Mouse (Mus musculus) thymus, postnatal 4 days (tissue): ENCODE measurements at regions not wholly inside any gene's neighbourhood (a gene's known extent, or its start where the extent isn't known, plus 50 kb on each side); places are given as distances from the start of the nearest gene placed in this dataset.

Source experiments
- DNase-seq: peaks from one replicate; pipeline ENCODE4 v3.0.0; 2021

DNA sequence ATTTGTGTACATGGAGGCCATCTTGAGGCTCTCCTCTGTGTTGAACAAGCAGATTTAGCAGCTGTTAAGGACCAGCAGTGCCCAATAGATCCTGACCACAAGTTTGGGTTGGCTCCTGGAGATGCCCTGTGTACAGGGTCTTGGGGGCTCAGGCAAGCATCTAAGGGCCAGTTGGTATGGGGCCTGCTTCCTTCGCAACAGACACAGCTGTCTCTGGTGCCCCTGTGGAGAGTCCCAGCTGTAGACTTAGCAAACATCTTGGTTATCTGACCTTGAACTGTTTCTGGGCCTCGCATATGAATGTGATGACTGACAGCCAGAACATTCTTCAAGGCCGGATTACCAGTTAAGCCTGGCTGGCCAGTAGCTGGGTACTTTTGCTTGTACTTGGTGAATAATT lies 135.4 kb upstream of the Runx1 start:
- no peak for DNase-seq

DNA sequence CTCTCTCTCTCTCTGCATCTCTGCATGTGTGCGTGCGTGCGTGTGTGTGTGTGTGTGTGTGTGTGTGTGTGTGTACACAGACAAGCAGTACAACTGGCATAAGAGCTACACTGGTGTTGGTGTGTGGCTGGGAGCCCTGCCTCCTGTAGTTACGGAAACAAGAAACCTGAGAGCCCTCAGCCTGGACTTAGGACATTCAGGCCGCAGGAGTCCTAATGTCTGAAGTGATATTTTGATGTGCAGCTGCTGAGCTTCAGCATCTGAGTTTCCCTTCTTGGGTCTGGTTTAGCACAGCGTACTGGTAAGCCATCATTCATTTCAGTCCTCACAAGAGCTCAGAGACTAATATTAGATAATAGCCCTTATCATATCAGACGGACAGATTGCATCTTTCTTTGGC lies 134.8 kb upstream of the Runx1 start:
- DNase-seq, result no peak

- no peak for DNase-seq
Measured at GRCm38 (mm10) chr16:92958967-92959366, 133.0 kb upstream of the Runx1 start.

GRCm38 (mm10) chr16:92958146-92958545 lies 132.2 kb upstream of the Runx1 start:
- no peak for DNase-seq

- no peak for DNase-seq
Measured at GRCm38 (mm10) chr16:92955508-92955907, 129.6 kb upstream of the Runx1 start.

GRCm38 (mm10) chr16:92955087-92955486 lies 129.1 kb upstream of the Runx1 start:
- DNase-seq, result no peak

GRCm38 (mm10) chr16:92953936-92954654 lies 128.1 kb upstream of the Runx1 start:
- DNase-seq, result no peak

DNA sequence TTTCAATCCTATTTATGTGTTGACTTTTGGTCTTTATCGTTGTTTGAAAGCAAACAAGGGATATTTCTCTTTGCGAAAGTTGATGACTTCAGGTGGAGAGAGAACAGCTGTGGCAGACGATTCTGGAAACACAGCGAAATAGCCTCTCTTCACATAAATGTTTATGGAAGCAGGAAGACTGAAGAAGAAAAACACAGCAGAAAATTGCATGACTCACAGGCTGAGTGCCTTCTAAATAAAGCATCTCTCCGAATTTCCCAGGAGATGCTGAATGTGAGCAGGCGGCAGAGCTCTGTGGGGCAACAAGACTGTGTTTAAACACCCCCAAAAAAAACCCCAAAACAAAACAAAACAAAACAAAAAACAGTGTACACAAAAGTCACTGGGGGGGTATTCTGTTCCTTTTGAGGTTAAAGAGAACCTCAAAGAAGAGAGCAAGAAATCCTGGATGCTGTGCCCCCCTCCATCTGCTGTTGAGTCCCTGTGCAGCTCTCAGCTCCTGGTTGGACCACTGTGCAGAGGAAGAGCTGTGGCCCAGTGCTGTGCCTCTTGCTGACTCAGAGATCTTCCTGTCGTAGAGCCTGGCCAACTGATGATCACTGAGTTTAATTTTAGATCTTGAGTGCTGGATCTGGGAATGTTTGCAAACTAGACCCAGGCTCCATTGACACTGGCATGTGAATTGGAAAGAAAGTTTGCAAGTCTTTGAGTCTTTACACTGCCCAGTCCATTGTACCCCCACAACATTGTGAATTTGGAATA lies 126.6 kb upstream of the Runx1 start:
- DNase-seq, result no peak

DNA sequence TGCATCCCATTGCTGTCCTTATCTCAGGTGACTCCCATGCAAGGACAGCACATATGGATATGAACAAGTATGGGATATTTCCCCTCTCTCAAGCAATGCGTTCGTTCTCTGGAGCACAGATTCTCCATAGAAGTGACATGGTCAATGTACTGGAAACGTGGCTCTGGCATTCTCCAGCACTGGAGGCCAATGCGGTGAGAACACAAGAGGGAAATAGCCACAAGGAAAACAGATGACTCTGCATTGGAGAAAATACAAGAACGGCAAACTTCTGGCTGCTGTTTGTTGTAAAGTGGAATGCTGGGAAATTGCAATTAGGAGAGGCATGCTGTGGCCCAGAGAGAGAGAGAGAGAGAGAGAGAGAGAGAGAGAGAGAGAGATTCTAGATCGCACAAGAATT lies 125.6 kb upstream of the Runx1 start:
- DNase-seq, result no peak

DNA sequence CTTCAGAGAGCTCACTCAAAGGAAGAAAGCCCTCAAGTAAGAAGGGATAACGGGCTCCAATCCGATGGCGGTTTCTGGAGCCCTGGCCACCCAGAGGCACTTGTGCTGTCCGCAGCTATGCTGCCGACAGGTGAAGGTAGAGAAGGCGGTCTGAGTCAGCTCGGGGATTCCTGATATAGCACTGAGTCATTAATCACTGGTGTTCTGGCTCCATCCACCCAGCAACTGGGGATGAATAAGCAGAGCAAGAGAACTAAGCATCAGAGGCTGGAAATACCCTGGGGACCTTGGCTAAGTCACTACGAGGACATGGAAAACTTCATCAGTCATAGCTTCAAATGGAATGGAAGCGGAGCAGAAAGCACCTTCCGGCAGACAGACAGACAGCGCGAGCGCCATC lies 122.5 kb upstream of the Runx1 start:
- no peak for DNase-seq

DNA sequence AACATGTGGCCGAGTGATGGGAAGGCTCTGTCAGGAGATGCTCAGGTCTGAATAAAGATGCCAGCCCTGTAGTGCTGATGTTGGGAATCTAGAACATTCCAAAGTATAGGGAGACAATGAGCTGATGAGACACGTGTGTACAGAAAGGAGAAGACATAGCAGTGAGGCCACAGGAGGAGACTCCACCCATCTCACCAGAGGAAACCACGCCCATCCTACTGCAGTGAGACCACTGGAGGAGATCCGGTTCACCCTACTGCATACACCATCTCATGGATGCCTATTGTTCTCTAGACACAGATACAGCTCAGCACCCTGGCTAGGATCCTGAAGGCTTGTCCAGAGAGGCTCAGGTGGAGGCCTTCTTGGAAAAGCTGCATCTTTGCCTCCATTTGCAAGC lies 120.6 kb upstream of the Runx1 start:
- DNase-seq, result peak; percentile 68

DNA sequence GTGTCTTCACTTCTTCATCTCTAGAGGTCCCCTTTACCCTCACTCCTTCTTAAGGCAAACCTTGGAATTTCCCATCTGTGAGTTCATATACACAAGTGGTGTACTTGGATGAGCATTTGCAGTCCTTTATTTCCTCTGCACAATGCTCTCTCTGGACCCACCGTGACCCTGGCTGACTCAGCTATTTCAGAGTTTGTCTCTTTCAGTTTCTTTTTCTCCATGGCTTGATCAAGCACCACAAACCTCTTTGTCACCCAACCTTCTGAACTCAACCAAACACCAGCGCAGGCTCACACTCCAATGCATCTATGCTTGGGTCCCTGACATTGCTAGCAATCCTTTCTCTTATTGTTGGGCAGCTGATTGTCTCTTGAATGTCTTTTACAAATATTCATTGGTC lies 118.0 kb upstream of the Runx1 start:
- no peak for DNase-seq

- no peak for DNase-seq
Measured at GRCm38 (mm10) chr16:92939618-92940017, 113.7 kb upstream of the Runx1 start.

DNA sequence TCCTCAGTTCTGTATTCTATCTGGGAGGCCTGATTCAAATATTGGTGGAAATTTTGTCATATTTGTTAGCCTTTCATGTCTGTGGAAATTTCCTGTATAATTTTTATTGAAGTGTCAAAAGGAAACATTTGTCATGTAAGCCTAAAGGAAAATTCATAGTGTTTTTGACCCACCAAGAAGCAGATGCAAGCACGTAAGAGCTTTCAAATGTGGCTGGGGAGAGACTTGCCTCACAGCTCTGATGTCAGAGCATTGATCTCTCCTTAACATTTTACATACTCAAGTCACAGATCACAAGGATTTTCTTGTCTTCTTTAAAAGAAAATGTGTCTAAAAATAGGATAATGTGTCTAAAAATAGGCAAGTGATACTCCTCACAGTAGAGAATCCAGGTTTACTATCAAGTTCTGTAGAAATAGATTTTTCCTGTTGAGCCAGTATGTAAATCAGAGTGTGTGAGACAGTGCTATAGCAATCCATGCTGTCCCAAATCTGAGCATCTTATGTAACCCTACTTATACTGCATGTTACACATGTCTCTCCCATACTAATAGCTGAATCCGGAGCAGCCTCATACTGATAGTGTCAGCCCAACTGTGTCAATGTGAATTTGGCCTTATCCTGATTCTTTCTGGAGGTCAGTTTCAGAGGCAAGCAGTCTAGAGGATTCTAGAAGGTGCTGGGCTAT lies 110.0 kb upstream of the Runx1 start:
- no peak for DNase-seq

- DNase-seq, result no peak
Measured at GRCm38 (mm10) chr16:92930103-92930502, 104.2 kb upstream of the Runx1 start.

- peak; percentile 60 for DNase-seq
Measured at GRCm38 (mm10) chr16:92928201-92928600, 102.3 kb upstream of the Runx1 start.

DNA sequence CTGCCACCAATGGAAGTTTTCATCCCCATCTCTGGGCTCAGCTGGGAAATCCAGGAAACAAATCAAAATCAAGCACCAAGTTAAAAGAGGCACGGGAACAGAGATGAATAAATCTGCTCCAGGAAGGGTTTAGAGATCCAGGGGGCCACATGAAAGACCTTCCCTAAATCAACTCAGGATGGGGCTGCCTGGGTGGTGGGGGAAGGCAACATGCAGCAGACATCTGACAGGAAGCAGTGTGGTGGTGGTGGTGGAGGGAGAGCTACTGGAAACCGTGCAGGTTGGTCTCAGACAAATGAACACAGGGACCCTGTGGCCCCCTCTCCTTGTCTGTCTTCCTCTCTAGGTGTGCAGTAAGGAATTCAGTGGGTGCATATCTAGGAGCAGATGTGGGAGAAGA lies 101.7 kb upstream of the Runx1 start:
- peak; percentile 68 for DNase-seq

- DNase-seq, result no peak
Measured at GRCm38 (mm10) chr16:92926853-92927252, 100.9 kb upstream of the Runx1 start.

GRCm38 (mm10) chr16:92920947-92921346 lies 95.0 kb upstream of the Runx1 start:
- no peak for DNase-seq

GRCm38 (mm10) chr16:92917356-92917755 lies 91.4 kb upstream of the Runx1 start:
- no peak for DNase-seq

DNA sequence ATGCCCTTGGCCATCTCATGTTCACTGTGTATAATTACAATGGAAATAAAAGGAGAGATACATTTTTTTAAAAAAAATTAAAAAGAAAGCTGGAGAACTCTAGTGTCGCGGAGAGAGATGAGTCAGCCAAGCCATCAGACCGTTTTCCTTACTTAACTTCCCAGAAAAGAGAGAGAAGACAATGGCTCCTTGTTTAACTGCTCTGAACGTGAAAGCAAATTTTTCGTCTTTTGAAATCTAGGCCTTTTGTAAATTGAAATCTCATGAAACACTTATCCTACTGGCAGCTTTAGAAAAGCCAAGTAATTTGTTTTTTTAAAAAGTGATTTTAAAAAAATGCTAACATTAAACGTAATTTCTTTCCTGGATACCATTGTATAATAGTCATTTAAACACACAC lies 89.7 kb upstream of the Runx1 start:
- DNase-seq, result no peak

GRCm38 (mm10) chr16:92906873-92907272 lies 80.9 kb upstream of the Runx1 start:
- no peak for DNase-seq

DNA sequence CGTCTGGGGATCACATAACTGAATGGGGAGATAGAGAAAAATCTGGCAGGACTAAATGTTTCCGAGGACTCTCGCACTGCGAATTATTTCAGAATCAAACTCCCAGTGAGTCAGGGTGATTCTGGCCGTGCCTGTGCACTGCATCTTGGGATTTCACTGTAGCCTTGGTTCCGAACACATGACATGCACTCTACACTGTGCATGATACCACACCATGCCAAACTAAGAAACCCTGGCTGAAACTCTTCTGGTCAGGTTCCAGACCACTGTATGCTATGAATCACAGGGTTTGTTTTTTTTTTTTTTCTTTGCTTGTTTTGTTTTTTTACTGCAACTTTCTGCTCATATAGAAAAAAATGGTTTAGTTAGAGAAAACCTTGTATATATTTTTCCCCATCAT lies 79.7 kb upstream of the Runx1 start:
- DNase-seq, result no peak

- no peak for DNase-seq
Measured at GRCm38 (mm10) chr16:92903892-92904473, 78.0 kb upstream of the Runx1 start.
